8 mouse cellular contexts compared by ENCODE assay signal in the genomic region with DNA sequence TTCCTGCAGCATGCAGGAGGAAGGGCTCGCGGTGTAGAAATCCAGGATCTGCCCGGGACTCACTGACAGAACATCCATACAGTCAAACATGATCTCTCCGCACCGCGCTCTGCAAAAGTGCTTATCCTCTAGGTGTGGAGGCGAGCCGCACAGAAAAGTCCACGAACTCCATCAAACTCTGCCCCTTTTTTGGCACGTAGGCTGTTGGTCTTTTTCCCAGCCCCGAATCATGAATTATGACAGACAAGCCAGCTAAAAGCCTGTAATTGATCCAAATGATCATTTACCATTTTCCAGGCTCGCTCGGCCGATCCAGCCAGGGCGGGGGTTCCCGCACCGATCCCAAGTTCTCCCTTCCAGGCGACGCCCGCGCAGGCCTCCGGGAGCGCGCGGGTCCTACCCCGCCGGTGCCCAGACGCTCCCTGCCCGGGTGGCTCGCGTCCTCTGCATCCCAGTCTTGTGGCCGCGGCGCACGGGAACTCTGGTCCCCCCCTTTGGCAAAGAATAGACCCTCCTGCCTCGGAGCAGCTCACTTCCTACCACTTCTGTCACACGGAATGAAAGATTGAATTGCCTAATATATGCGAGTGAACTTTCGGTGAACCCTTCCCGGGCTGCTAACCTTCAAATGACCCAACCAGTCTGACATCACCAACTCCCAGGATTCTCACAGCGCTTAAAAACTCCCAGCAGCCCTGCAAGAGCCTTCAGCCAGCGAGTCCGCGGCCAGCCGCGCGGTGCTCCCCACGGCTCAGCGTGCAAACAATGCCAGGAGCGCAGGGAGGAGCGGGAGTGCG.
A peak's percentile ranks its signal among the peaks of the same experiment; 100 is the strongest.
DNase-seq lines count a peak whose midpoint lies in the region; ATAC-seq and TF ChIP-seq lines count a peak whose summit lies in the region.

No protein-coding gene starts in this region.

- H3K27me3 ChIP-seq in kidney, adult 2 months (replicated peaks; ENCODE audit: control insufficient read depth, insufficient read depth, low read length): no peaks in the 10 kb centered on the region
- H3K27me3 ChIP-seq in limb, embryonic 11.5 days (ENCODE audit: control insufficient read depth, insufficient read depth, low read length): no peaks in the 10 kb centered on the region
- H3K27me3 ChIP-seq in midbrain, embryonic 11.5 days (ENCODE audit: control insufficient read depth, insufficient read depth, low read length): peaks cover 10% of the 10 kb centered on the region; the same call in 1 of the 2 replicates

- DNase-seq in layer of hippocampus, adult 11-12 months (ENCODE audit: low spot score): peak; percentile 65
- no peak for DNase-seq in layer of hippocampus, adult 9-10 months (ENCODE audit: low spot score)
- peak; percentile 90 for DNase-seq in heart, adult 8-10 months (ENCODE audit: low spot score)
- DNase-seq in kidney, adult 2 months: peak; percentile 96
- DNase-seq in limb, embryonic 11.5 days (ENCODE audit: low spot score): peak; percentile 89
- peak; percentile 98 for DNase-seq in midbrain, embryonic 11.5 days (ENCODE audit: low spot score, missing footprints)
- peak; percentile 88 for DNase-seq in skeletal muscle tissue, adult 2 months (ENCODE audit: low read depth, low spot score)

- H3K36me3 ChIP-seq in kidney, adult 2 months (ENCODE audit: control insufficient read depth, insufficient read depth, low read length): no peaks in the 10 kb centered on the region
- H3K36me3 ChIP-seq in limb, embryonic 11.5 days (ENCODE audit: control insufficient read depth, insufficient read depth, low read length): no peaks in the 10 kb centered on the region
- H3K36me3 ChIP-seq in midbrain, embryonic 11.5 days (ENCODE audit: control insufficient read depth, insufficient read depth, low read length): no peaks in the 10 kb centered on the region

- peak; percentile 83 for TF ChIP-seq POLR2A in embryonic fibroblast, embryonic 13.5 days (IDR thresholded peaks at IDR 0.05; ENCODE audit: low read depth, low read length)
- TF ChIP-seq POLR2A in kidney, adult 2 months (IDR thresholded peaks at IDR 0.05; ENCODE audit: low read depth, low read length): peak; percentile 70

- H3K9me3 ChIP-seq in limb, embryonic 11.5 days (ENCODE audit: control insufficient read depth, low read length): no peaks in the 10 kb centered on the region
- H3K9me3 ChIP-seq in midbrain, embryonic 11.5 days (ENCODE audit: control insufficient read depth, low read length): no peaks in the 10 kb centered on the region

- peak overlapping the region; percentile 56 for H3K9ac ChIP-seq in limb, embryonic 11.5 days (ENCODE audit: low read length)
- peak overlapping the region; percentile 69 for H3K9ac ChIP-seq in midbrain, embryonic 11.5 days (ENCODE audit: low read length)

- peak overlapping the region; percentile 88 for H3K4me2 ChIP-seq in limb, embryonic 11.5 days (ENCODE audit: low read depth, severe bottlenecking)
- peak overlapping the region; percentile 84 for H3K4me2 ChIP-seq in midbrain, embryonic 11.5 days

- no peaks in the 10 kb centered on the region for H3K4me1 ChIP-seq in embryonic fibroblast, embryonic 13.5 days (ENCODE audit: control insufficient read depth, insufficient read depth, low read length)
- 0 out of 2 replicates have a peak, but pooled peaks cover 5% of the 10 kb centered on the region for H3K4me1 ChIP-seq in kidney, adult 2 months (ENCODE audit: control insufficient read depth, insufficient read depth, low read length)
- H3K4me1 ChIP-seq in limb, embryonic 11.5 days (ENCODE audit: control insufficient read depth, insufficient read depth, low read length): no peaks in the 10 kb centered on the region
- H3K4me1 ChIP-seq in midbrain, embryonic 11.5 days (ENCODE audit: control insufficient read depth, insufficient read depth, low read length): peaks cover 11% of the 10 kb centered on the region; the same call in 1 of the 2 replicates

- under 1% methylated on average over 52 of the region's 52 CpGs for WGBS in kidney, adult 2 months
- WGBS in limb, embryonic 11.5 days: under 1% methylated on average over 52 of the region's 52 CpGs
- under 1% methylated on average over 52 of the region's 52 CpGs for WGBS in midbrain, embryonic 11.5 days

- no peak for TF ChIP-seq CTCF in embryonic fibroblast, embryonic 13.5 days (IDR thresholded peaks at IDR 0.05; ENCODE audit: borderline replicate concordance, insufficient read depth, low read length)
- no peak for TF ChIP-seq CTCF in kidney, adult 2 months (conservative IDR thresholded peaks at IDR 0.05; ENCODE audit: insufficient read depth, insufficient read length, low read depth, low read length)

- H3K4me3 ChIP-seq in embryonic fibroblast, embryonic 13.5 days (ENCODE audit: insufficient read depth, low read length): peak overlapping the region; percentile 47
- H3K4me3 ChIP-seq in kidney, adult 2 months (ENCODE audit: insufficient read depth, low read depth, low read length): peak overlapping the region; percentile 76
- peak overlapping the region; percentile 56 for H3K4me3 ChIP-seq in limb, embryonic 11.5 days (ENCODE audit: low read depth, low read length)
- peak overlapping the region; percentile 53 for H3K4me3 ChIP-seq in midbrain, embryonic 11.5 days (ENCODE audit: low read depth, low read length)

- peak; percentile 92 for ATAC-seq in limb, embryonic 11.5 days (ENCODE audit: insufficient number of reproducible peaks, low FRiP score, low TSS enrichment, low read depth)
- peak; percentile 95 for ATAC-seq in midbrain, embryonic 11.5 days (ENCODE audit: low FRiP score)

- H3K27ac ChIP-seq in embryonic fibroblast, embryonic 13.5 days (ENCODE audit: insufficient read depth, low read length): peak overlapping the region; percentile 20; the same call in 1 of the 2 replicates
- peak overlapping the region; percentile 83 for H3K27ac ChIP-seq in kidney, adult 2 months (ENCODE audit: insufficient read depth, low read depth, low read length)
- 0 out of 2 replicates have a peak overlapping the region, but pooled peaks have one; percentile 37 for H3K27ac ChIP-seq in limb, embryonic 11.5 days (replicated peaks; ENCODE audit: low read depth, low read length)
- no peak overlapping the region for H3K27ac ChIP-seq in midbrain, embryonic 11.5 days (ENCODE audit: low read depth, low read length)
